Mouse (Mus musculus): ENCODE measurements around the gene Csf2ra.
"Not testable (repeated sequence)": the region's sequence is repeated elsewhere in the genome, so short reads cannot be mapped to it uniquely, and the experiment has no call there.

Csf2ra gene

DNA sequence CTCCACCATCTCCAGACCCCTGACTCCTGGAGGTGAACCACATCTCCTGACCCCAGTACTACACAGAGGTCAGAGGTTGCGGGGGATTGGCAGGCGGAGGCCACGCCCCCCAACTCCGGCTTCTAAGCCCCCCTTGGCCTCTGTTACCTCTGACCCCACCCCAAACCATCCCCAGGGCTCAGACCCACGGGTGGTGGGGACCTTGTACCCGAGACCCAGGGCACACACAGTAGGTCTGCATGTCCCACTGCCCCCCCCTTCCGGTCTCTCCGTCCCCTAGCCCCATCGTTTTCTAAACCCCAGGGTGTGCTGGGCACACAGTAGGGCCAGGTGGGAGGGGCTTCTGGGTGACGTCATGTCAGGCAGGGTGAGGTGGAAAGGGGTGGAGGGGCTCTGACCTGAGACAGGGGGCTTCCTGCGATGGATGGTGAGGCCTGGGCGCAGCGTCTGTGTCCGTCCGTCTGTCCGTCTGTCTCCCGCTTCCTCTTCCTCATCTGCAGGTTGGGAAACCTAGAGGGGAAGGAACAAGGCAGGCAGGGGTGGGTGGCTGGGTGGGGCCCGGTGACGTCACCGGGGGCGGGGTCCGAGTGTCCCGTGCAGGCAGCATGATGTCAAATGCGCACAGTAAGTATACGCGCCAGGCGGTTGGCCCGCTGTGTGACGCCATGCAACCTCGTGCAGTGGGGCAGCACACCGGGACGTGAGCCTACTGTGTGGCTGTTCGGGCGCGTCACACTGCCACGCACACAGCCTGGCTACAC, at the start of gene Csf2ra:
Gene Csf2ra (minus strand): TSS at position 489 of the 761 bp plus-strand sequence.
- peak in 1 of 2 experiments; percentile 18 for DNase-seq (ENCODE audit: low spot score in 2 of 2)

GRCm38 (mm10) chr19:61275446-61275845, 47.2 kb upstream of the Csf2ra start:
- no peak for DNase-seq (ENCODE audit: low spot score in 2 of 2)

DNA sequence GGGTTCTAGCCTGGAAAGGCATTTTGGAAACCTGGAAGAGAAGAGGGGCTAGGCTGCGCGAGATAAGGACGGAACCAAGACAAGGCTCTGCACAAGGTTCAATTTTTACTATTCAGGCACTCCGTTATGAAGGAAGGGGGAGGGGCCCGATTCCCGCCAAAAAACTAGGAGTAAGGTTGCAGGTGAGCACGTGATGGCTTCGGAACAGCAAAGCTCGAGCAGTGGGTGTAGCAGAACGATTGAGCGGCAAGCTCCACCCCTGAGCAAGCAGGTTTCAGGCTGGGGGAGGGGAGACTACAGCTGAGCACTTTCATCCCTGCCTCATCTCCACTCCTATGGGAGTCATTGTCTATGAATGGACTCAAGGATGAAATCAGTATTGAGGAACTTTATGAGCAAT, 40.9 kb upstream of the Csf2ra start:
- DNase-seq (ENCODE audit: low spot score in 2 of 2) = not testable (repeated sequence)

- DNase-seq (ENCODE audit: low spot score in 2 of 2) = no peak
These were observed 38.9 kb upstream of the Csf2ra start for GRCm38 (mm10) chr19:61267141-61267540.

- peak in 1 of 2 experiments; percentile 31 for DNase-seq (ENCODE audit: low spot score in 2 of 2)
These were observed 38.4 kb upstream of the Csf2ra start for GRCm38 (mm10) chr19:61266651-61267050.

DNA sequence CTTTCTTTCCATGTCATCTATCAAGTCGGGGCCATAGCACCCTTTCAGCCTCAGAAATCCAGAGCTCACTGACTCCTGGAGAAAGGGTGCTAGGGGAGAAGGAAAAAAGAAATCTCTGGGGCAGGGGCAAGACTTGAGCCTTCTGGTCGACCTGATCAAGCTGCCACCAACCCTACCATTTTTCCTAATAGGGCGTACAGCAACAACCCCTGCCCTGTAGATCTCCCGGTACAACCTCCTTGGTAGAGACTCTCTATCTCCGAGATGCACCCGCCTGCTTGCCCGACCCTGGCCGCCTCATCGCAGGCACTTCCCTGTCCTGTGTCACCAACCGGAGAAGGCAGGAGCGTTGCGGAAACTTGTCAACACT, 38.0 kb upstream of the Csf2ra start:
- DNase-seq (ENCODE audit: low spot score in 2 of 2) = peak in 1 of 2 experiments; percentile 35

GRCm38 (mm10) chr19:61265349-61266245, 37.4 kb upstream of the Csf2ra start:
- peak; percentile 55 to 67 for DNase-seq (ENCODE audit: low spot score in 2 of 2)

- DNase-seq (ENCODE audit: low spot score in 2 of 2) = no peak
These were observed 36.7 kb upstream of the Csf2ra start for GRCm38 (mm10) chr19:61264933-61265332.

DNA sequence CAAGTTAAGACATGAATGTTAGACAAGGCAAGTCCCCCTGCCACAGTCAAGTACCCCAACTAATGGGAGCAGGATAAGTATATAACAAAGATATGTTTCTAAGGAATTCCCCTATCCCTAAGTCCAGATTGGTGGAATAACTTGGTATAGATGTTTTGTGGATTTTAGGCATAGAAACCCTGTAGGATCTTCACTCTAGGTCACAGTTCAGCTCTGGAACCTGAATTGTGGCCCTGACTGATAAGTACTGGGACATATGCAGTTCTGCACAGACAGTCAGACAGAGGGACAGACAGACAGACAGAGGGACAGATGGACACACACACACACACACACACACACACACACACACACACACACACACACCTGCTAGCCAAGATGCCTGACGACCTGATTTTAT, 36.0 kb upstream of the Csf2ra start:
- no peak for DNase-seq (ENCODE audit: low spot score in 2 of 2)

- DNase-seq (ENCODE audit: low spot score in 2 of 2) = no peak
These were observed 33.0 kb upstream of the Csf2ra start for GRCm38 (mm10) chr19:61261241-61261640.

DNA sequence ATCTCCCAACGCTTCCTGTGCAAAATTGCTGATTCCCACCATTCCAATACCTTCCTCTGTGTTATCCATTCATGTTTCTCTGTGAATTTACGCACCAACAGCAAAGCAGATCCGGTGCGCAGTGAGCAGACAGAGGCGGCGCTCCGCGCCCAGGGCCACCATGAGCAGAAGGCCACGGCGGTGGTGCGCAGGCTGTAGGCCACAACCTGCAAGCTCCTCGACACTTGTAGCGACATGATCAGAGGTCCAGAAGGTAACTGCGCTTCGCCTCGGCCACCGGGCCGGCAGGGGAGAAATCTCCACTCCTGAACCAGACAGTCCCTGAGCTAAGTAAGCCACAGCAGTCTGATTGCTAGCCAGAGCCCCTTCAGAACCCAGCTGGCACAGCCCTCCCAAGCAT, 29.5 kb upstream of the Csf2ra start:
- no peak for DNase-seq (ENCODE audit: low spot score in 2 of 2)

- DNase-seq (ENCODE audit: low spot score in 2 of 2) = no peak
These were observed 28.1 kb upstream of the Csf2ra start for GRCm38 (mm10) chr19:61256166-61256887.

- DNase-seq (ENCODE audit: low spot score in 2 of 2) = not testable (repeated sequence)
These were observed 19.1 kb upstream of the Csf2ra start for GRCm38 (mm10) chr19:61247334-61247733.

DNA sequence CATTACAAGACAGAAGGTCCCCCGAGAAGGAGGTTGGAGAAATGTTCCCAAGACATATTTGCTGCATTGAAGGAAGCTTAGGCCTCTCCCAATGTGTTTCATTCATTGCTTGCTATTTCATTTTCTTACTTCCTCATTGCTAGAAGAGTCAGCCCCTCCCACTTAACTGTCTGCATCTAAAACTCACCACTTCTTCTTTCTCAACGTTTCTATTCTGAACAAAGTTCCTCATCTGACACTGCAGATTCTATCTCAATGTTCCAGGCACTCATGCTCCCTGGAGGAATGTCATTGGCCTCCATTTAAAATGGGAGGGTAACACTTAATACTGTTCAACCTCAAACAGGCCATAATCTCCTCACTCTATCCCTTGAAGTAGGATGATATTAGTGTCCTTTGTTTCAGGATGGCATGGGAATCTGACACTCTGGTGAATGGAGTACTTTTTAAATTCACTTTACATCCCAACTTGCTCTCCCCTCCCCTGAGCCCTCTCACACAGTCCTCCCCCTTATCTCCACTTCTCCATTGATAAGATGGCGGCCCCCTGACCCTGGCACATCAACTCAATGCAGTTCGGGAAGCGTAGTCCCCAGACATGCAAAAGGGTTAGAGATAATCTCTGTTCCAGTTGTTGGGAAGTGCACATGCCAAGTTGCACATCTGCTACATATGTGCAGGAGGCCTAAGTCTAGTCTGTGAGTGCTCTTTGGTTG, 16.6 kb upstream of the Csf2ra start:
- DNase-seq (ENCODE audit: low spot score in 2 of 2) = no peak

DNA sequence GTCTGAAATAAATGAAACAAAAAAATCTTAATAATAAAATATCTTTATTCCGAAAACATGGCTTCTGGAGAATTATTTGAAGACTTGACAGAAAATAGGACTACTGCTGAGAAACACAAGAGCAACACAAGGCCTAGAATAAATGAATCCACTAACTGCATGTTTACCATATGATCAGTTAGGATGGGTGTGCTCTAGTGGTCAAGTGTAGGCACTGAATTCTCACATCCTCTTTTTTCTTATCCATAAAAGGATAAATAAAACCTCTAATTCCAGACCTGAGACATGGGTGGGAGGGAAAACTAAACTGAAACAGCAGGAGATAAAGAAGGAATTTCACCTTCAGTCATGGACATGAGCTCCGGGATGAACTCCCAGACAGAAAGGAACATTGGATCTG, 9.7 kb upstream of the Csf2ra start:
- no peak for DNase-seq (ENCODE audit: low spot score in 2 of 2)

- DNase-seq (ENCODE audit: low spot score in 2 of 2) = no peak
These were observed 6.3 kb upstream of the Csf2ra start for GRCm38 (mm10) chr19:61234532-61234931.

DNA sequence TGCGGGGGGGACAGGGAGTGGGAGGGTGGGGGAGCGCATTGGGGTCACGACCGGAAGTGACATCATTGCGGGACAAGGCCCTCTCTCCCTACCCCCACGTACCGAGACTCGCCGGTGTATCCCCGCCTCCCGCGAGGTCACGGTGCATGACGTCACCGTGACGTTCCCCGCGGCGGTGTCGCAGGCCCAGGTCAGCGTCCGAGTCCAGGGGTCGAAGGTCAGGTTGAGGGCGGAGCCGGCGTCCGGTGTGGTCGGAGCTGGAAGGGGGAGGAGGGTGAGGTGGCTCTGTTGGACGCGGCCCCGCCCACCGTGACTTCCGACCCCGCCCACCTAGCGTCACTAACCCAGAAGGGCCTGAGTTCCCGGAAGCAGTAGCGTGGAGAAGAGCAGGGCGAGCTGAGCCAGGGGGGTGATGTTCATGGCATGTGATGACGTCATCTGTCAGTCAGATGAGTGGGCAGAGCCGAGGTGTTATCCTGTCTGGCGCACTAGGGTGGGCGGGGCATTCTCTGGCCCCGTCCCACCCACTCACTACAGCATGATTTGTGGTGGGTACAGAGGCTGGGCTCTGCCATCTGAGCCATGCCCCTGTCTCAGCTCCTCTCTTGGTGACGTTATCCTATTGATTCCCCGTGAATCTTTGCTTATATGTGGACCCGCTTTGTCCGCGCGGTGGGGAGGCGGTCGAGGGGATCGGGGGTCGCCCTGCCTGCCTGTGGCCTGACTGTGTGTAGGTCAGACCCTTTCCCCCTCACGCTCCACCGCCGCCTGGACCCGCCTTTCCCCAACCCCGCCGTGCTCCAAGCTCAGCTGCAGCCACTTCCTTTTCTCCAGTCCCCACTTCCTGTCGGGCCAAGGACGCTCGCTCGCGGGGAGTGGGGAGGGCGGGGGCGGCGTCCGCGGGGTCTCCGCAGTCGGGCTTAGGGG, 1.0 kb downstream of the Csf2ra start:
- DNase-seq (ENCODE audit: low spot score in 2 of 2) = peak; percentile 69 to 86

GRCm38 (mm10) chr19:61226401-61226927, 1.8 kb downstream of the Csf2ra start:
- DNase-seq (ENCODE audit: low spot score in 2 of 2) = peak; percentile 74 to 86

GRCm38 (mm10) chr19:61225526-61226400, 2.5 kb downstream of the Csf2ra start:
- DNase-seq (ENCODE audit: low spot score in 2 of 2) = peak; percentile 43 to 60
